Mouse (Mus musculus): ENCODE data around the gene Katnb1.

The Katnb1 gene

GRCm38 (mm10) chr8:95084744-95085431 lies 3.9 kb downstream of the Katnb1 start:
- no peak for DNase-seq (ENCODE audit: low spot score)

GRCm38 (mm10) chr8:95085432-95086141 lies 4.6 kb downstream of the Katnb1 start:
- peak; percentile 34 for DNase-seq (ENCODE audit: low spot score)

DNA sequence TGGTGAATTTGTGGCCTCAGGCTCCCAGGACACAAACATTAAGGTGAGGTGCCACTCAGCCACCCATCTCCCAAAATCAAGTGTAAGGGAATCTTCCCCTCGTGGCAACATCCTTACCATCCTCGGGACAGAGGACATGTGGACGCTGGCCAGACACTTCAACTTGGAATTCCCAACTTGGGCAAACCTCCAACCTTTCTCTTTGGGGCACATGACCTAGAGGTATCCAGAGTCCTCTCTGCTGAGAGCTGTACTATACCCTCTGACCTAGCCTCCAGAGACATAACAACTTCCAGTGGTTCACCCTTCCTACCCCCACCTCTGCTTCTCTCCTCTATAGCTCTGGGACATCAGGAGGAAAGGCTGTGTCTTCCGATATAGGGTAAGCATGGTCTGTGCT lies 12.6 kb downstream of the Katnb1 start:
- no peak for DNase-seq (ENCODE audit: low spot score)

- peak; percentile 62 for DNase-seq (ENCODE audit: low spot score)
Measured at GRCm38 (mm10) chr8:95099009-95099408, 18.0 kb downstream of the Katnb1 start.

- DNase-seq (ENCODE audit: low spot score) = no peak
Measured at GRCm38 (mm10) chr8:95101972-95102371, 21.0 kb downstream of the Katnb1 start.

- DNase-seq (ENCODE audit: low spot score) = no peak
Measured at GRCm38 (mm10) chr8:95107306-95107705, 26.3 kb downstream of the Katnb1 start.

GRCm38 (mm10) chr8:95112594-95112993 lies 31.6 kb downstream of the Katnb1 start:
- DNase-seq (ENCODE audit: low spot score) = no peak

DNA sequence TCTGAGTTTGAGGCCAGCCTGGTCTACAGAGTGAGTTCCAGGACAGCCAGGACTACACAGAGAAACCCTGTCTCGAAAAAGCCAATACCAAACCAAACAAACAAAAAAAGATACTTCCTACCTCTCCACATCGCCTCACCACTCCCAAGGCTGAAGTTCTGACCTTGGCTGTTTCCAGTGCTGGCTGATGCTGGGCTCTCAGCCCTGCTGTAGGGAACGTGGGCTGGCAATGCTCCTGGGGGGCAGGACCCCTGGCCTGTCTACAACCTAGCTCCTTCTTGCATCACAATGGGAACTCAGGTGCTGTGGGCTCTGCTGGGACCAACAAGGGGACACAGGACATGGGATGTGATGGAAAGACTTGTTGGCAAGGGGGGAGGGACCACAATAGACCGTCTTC lies 32.1 kb downstream of the Katnb1 start:
- no peak for DNase-seq (ENCODE audit: low spot score)

DNA sequence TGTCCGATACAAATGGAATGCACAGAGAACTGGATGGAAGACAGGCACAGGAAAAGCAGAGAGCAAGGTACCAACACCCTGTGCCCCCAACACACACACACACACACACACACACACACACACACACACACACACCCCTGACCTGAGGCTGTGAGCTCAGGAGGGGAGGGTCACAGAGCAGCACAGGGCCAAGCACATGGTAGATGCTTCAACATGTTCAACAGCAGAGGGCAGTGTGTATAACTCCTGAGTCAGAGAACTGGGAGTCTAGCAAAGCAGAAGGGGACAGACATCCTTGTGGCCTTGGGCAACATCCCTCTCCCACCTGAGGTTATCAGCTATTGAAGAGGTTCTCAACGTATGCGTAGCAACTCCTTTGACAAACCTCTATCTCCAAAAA lies 32.8 kb downstream of the Katnb1 start:
- no peak for DNase-seq (ENCODE audit: low spot score)

DNA sequence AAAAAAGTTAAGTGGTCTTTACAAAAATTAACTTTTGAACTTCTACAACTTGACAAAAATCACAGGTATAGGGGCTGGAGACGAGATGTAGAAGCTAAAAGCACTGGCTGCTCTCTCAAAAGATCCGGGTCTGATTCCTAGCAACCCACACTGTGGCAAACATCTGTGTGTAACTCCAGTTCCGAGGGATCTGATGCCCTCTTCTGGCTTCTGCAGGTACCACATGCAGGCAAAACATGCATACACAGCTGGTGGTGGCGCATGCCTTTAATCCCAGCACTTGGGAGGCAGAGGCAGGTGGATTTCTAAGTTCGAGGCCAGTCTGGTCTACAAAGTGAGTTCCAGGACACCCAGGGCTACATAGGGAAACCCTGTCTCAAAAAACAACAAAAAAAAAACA lies 42.5 kb downstream of the Katnb1 start:
- DNase-seq (ENCODE audit: low spot score) = no peak

GRCm38 (mm10) chr8:95126497-95126896 lies 45.5 kb downstream of the Katnb1 start:
- no peak for DNase-seq (ENCODE audit: low spot score)

DNA sequence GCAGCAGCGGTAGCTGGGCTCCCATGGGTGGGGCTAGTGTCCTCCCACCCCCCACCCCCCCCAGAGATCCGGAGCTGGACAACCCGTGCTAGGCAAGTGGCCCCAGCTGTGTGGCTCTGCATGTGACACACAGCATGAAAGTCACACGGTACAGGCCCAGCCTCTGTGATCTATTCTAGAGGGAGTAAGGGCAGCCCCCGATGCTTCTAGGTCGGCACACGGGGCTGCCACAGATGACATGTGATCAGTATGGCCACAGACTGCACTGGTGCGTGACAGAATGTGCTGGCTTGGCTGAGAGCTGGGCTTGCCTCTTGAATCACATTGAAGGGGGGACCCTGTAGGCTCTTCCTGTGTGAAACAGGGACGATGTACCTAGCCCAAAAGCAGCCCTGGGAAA lies 46.7 kb downstream of the Katnb1 start:
- no peak for DNase-seq (ENCODE audit: low spot score)

DNA sequence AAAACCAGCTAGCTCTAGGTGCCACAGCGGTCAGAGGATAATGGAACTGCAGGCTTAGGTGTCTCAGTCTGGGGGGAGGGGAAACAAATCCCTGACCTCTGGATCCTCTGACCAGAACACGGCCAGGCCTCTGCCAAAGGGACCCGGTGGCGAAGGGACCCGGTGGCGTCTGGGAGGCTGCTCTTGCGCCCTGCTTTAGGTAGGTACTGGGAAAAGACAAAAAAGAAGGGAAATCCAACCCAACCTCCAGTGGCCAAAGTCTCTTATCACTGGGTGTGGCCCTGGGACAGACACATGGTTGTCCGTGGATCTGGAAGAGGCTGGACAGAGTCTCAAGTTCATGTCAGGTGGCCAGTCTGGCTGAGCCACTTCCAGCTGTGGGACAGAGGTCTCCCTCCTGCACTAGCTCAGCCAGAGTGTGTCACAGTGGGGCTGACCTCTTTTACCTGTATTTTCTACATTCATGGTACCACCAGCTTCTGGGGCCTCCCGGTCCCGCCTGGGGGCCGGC lies 47.8 kb downstream of the Katnb1 start:
- no peak for DNase-seq (ENCODE audit: low spot score)

GRCm38 (mm10) chr8:95130966-95131537 lies 50.1 kb downstream of the Katnb1 start:
- peak; percentile 86 for DNase-seq (ENCODE audit: low spot score)

DNA sequence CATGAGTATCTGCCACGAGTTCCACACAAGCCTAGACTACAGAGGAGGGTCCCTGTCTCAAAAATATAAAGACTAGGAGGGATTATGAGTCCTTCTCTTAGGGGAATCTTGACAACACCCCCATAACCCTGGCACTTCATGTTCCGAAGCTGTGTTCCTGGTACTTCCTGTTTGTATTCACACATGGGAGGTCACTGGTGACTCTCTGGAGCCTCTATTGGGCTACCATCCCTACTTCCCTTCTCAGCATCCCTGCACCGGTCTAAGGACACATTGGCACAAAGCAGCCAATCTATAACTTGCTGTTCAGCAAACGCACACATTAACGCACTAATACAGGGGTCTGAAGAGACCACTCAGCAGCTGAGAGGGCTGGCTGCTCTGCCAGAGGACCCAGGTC lies 51.0 kb downstream of the Katnb1 start:
- DNase-seq (ENCODE audit: low spot score) = no peak

DNA sequence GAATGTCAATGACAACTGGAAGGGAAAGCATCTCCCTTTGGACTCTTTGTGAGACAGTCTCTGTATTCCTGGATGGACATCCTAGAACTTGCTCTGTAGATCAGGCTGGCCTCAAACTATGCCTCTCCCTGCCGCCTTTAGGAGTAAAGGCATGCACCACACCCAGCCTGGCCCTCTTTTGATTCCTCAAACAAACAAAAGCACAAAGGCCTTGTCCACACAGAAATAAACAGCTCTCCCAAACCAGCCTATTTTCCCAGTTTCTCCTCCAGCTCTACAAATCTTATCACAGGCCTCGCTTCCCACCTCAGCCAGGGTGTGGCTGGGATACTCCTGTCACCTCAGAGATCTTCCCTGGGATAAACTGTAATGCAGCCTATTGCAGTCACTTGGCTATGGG lies 53.2 kb downstream of the Katnb1 start:
- DNase-seq (ENCODE audit: low spot score) = no peak

DNA sequence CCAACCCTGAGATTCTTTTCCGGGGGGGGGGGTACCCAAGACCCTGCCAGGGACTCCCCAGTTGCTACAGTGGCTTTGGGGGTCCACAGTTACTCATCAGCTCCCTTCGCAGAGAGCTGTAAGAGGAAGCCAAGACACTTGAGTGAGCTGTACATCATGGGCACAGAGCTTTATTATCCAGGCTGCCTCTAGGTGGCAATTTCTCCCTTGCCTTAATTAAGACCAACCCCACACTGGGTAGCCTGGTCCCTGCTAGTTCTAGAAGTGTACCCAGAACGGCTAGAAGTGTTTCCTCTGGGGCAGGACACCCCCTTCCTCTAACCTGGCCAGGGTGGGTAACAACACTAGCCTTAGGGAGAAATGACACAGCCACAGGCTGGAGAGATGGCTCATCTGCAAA lies 54.3 kb downstream of the Katnb1 start:
- DNase-seq (ENCODE audit: low spot score) = no peak

DNA sequence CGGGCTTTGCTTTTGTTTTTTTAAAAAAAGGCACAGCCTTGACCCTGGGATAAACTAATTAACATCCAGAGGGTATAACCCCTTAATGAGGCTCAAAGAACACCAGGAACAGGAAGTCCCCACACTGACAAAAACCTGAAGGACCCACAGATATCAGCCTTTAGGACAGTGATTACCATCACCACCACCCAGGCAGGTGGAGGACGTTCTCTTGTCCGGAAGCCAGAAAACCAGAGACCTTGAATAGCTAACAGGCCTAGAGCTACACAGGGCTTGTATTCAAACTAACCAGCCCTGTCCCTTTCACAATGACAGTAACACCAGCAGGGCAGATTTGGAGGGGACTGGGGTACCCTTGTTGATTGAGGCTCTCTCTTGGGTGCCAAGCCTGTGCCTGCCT lies 55.2 kb downstream of the Katnb1 start:
- no peak for DNase-seq (ENCODE audit: low spot score)

DNA sequence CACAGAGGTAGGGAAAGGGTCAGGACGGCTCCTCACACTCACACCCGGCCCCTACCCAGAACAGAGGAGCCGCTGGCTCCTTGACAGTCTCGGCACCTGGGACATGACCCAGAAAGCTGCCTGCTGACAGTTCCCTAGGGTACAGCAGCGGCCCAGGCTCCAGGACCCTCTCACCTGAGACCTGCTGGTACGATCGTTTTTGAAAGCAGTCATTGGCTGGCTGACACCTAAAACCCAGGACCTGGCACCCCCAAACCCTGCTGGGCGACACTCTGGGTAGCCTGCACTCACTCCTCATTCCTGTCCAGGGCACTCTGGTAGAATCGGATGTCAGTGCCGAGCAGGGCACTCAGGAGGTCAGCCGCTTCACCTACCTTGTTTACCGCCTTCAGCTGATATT lies 56.2 kb downstream of the Katnb1 start:
- DNase-seq (ENCODE audit: low spot score) = no peak

- DNase-seq (ENCODE audit: low spot score) = peak; percentile 84
Measured at GRCm38 (mm10) chr8:95137641-95138098, 56.7 kb downstream of the Katnb1 start.

GRCm38 (mm10) chr8:95138341-95139050 lies 57.5 kb downstream of the Katnb1 start:
- DNase-seq (ENCODE audit: low spot score) = peak; percentile 28

- DNase-seq (ENCODE audit: low spot score) = no peak
Measured at GRCm38 (mm10) chr8:95139051-95139365, 58.0 kb downstream of the Katnb1 start.

DNA sequence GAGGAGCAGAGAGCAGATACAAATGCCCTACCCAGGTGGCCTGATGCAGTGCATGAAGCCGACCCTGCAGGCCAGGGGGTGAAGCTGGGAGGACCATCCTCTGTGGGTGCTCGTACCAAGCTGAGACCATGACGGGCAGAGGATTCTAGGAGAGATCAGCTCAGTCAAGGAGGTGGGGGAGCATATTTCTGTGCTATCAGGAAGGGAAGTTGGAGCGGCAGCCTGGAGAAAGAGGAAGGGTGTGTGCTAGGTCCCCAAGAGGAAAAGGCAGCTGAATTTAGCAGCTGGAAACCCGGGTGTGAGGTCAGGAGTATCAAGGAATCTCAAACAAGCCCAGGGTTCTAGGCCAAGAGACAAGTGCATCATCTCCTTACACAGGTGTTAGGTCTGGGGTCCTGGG lies 59.6 kb downstream of the Katnb1 start:
- DNase-seq (ENCODE audit: low spot score) = no peak

Data from yolk sac, embryonic 10.5 days (tissue).